Mouse (Mus musculus) liver, embryonic 13.5 days (tissue): Measurements from ENCODE around the gene Myocos. TPM values are rescaled to one million over a fixed set of nuclear protein-coding genes. Genes with fewer than 3 reads are reported as not detected.
A peak's percentile ranks its signal among the peaks of the same experiment; 100 is the strongest.

Experiments
- ATAC-seq: fragments of 200-750 bp; cut with Nextera tagmentation; 2 replicates; pipeline ENCODE4 v1.8.0; 2017; ENCODE audit warnings: low read depth, mild to moderate bottlenecking, moderate number of reproducible peaks, moderate library complexity
- DNase-seq: peaks from one replicate; pipeline ENCODE4 v3.0.0; 2022
- H3K27ac ChIP-seq: fragments of 300-500 bp; sonication (generic); 2 replicates; pipeline ENCODE4 v1.5.1; 2015; ENCODE audit warnings: moderate library complexity, mild to moderate bottlenecking, inconsistent platforms
- H3K27me3 ChIP-seq: fragments of 300-500 bp; sonication (generic); 2 replicates; pipeline ENCODE4 v1.6.1; 2015; ENCODE audit warnings: mild to moderate bottlenecking, inconsistent platforms
- H3K36me3 ChIP-seq: fragments of 300-500 bp; sonication (generic); 2 replicates; pipeline ENCODE4 v1.6.1; 2015; ENCODE audit warnings: mild to moderate bottlenecking, inconsistent platforms
- H3K4me1 ChIP-seq: fragments of 300-500 bp; sonication (generic); replicated peaks from 2 replicates; pipeline ENCODE4 v1.6.1; 2015; ENCODE audit warnings: inconsistent platforms
- H3K4me2 ChIP-seq: fragments of 300-500 bp; sonication (generic); 2 replicates; pipeline ENCODE4 v1.6.1; 2015; ENCODE audit warnings: inconsistent platforms, mild to moderate bottlenecking, moderate library complexity
- H3K4me3 ChIP-seq: fragments of 300-500 bp; sonication (generic); replicated peaks from 2 replicates; pipeline ENCODE4 v1.5.1; 2015; ENCODE audit warnings: mild to moderate bottlenecking, inconsistent platforms
- H3K9ac ChIP-seq: fragments of 300-500 bp; sonication (generic); 2 replicates; pipeline ENCODE4 v1.6.1; 2015; ENCODE audit warnings: mild to moderate bottlenecking, inconsistent platforms
- H3K9me3 ChIP-seq: fragments of 300-500 bp; sonication (generic); replicated peaks from 2 replicates; pipeline ENCODE4 v1.6.1; 2016; ENCODE audit warnings: inconsistent platforms
- WGBS: fragments of 180-500 bp; shearing (Covaris S2); methylation state at CpG from one replicate; pipeline ENCODE4 v1.1.7; 2015; ENCODE audit not compliant: insufficient replicate concordance; 5-methylcytosine and 5-hydroxymethylcytosine counted together
- polyA plus RNA-seq: library from polyadenylated mRNA; unstranded; fragments of >200 nt; fragmentation: Nextera tagmentation; extraction: Ambion mirVana; gene quantifications from 2 replicates; pipeline ENCODE4 v1.2.1, GENCODE M21; 2015

Myocos gene
- polyA plus RNA-seq, result not detected in 2 replicates

- Histone ChIP-seq H3K4me2 (no peak within 1 kb of the TSS), H3K36me3 (no peaks in the 10 kb centered on the region), H3K9ac (no peak within 1 kb of the TSS), H3K27me3 (no peaks in the 10 kb centered on the region), H3K27ac (no peak within 1 kb of the TSS), H3K4me3 (no peak within 1 kb of the TSS), H3K9me3 (no peaks in the 10 kb centered on the region), H3K4me1 (peaks cover 7% of the 10 kb centered on the region; the same call in 1 of the 2 replicates)
- no peak for ATAC-seq
- 74% methylated on average over 7 of the region's 7 CpGs for WGBS
- DNase-seq, result no peak
Measured at GRCm38 (mm10) chr1:162658119-162658518, at the start of gene Myocos. TSS of gene Myocos (minus strand) at chr1:162658219.

- DNase-seq, result no peak
- ATAC-seq, result no peak
- no peak overlapping the region for H3K4me2 ChIP-seq
- no peaks in the 10 kb centered on the region for H3K9me3 ChIP-seq
- H3K4me1 ChIP-seq, result no peaks in the 10 kb centered on the region
- WGBS, result 73% methylated on average over 8 of the region's 8 CpGs
- no peak overlapping the region for H3K9ac ChIP-seq
- H3K36me3 ChIP-seq, result peaks cover 76% of the 10 kb centered on the region
- H3K27me3 ChIP-seq, result no peaks in the 10 kb centered on the region
- H3K4me3 ChIP-seq, result no peak overlapping the region
- H3K27ac ChIP-seq, result no peak overlapping the region
Measured at GRCm38 (mm10) chr1:162700389-162701066, 42.5 kb upstream of the Myocos start.

GRCm38 (mm10) chr1:162697866-162698265 lies 39.8 kb upstream of the Myocos start:
- Histone ChIP-seq H3K27me3 (no peaks in the 10 kb centered on the region), H3K9me3 (no peaks in the 10 kb centered on the region), H3K9ac (no peak overlapping the region), H3K4me2 (no peak overlapping the region), H3K4me3 (no peak overlapping the region), H3K27ac (no peak overlapping the region), H3K4me1 (no peaks in the 10 kb centered on the region), H3K36me3 (peaks cover 77% of the 10 kb centered on the region)
- WGBS, result 94% methylated on average over 6 of the region's 6 CpGs
- ATAC-seq (no peak), DNase-seq (no peak)

- no peak overlapping the region for H3K27ac ChIP-seq
- H3K36me3 ChIP-seq, result peaks cover 86% of the 10 kb centered on the region
- no peak overlapping the region for H3K9ac ChIP-seq
- H3K9me3 ChIP-seq, result no peaks in the 10 kb centered on the region
- ATAC-seq, result no peak
- H3K4me3 ChIP-seq, result no peak overlapping the region
- no peak for DNase-seq
- no peak overlapping the region for H3K4me2 ChIP-seq
- no peaks in the 10 kb centered on the region for H3K27me3 ChIP-seq
- no peaks in the 10 kb centered on the region for H3K4me1 ChIP-seq
- 88% methylated on average over 2 of the region's 2 CpGs for WGBS
Measured at GRCm38 (mm10) chr1:162693721-162694120, 35.7 kb upstream of the Myocos start.

- Histone ChIP-seq H3K4me2 (peak overlapping the region; percentile 65), H3K27ac (no peak overlapping the region), H3K9me3 (no peaks in the 10 kb centered on the region), H3K4me1 (peaks cover 6% of the 10 kb centered on the region), H3K27me3 (no peaks in the 10 kb centered on the region), H3K36me3 (peaks cover 16% of the 10 kb centered on the region), H3K4me3 (peak overlapping the region; percentile 40), H3K9ac (peak overlapping the region; percentile 47; the same call in 1 of the 2 replicates)
- DNase-seq (no peak), ATAC-seq (peak; percentile 80)
- 4% methylated on average over 11 of the region's 11 CpGs for WGBS
Measured at GRCm38 (mm10) chr1:162665486-162666174, 7.6 kb upstream of the Myocos start.

GRCm38 (mm10) chr1:162664826-162665475 lies 6.9 kb upstream of the Myocos start:
- Histone ChIP-seq H3K27ac (no peak overlapping the region), H3K36me3 (peaks cover 9% of the 10 kb centered on the region), H3K4me1 (peaks cover 12% of the 10 kb centered on the region), H3K9ac (no peak overlapping the region), H3K4me2 (no peak overlapping the region), H3K4me3 (peak overlapping the region; percentile 40; the same call in 1 of the 2 replicates), H3K27me3 (no peaks in the 10 kb centered on the region), H3K9me3 (no peaks in the 10 kb centered on the region)
- ATAC-seq (peak; percentile 94), DNase-seq (peak; percentile 56)
- WGBS, result 9% methylated on average over 10 of the region's 10 CpGs

GRCm38 (mm10) chr1:162660276-162660860 lies 2.3 kb upstream of the Myocos start:
- H3K27me3 ChIP-seq, result no peaks in the 10 kb centered on the region
- DNase-seq (no peak), ATAC-seq (no peak)
- H3K4me1 ChIP-seq, result peaks cover 7% of the 10 kb centered on the region; the same call in 1 of the 2 replicates
- no peaks in the 10 kb centered on the region for H3K36me3 ChIP-seq
- H3K4me3 ChIP-seq, result no peak overlapping the region
- no peak overlapping the region for H3K4me2 ChIP-seq
- H3K9me3 ChIP-seq, result no peaks in the 10 kb centered on the region
- H3K27ac ChIP-seq, result no peak overlapping the region
- WGBS, result 55% methylated on average over 11 of the region's 11 CpGs
- no peak overlapping the region for H3K9ac ChIP-seq

GRCm38 (mm10) chr1:162648416-162648815 lies 9.6 kb downstream of the Myocos start:
- H3K4me2 ChIP-seq, result no peak overlapping the region
- H3K4me3 ChIP-seq, result no peak overlapping the region
- DNase-seq (no peak), ATAC-seq (no peak)
- H3K4me1 ChIP-seq, result no peaks in the 10 kb centered on the region
- no peaks in the 10 kb centered on the region for H3K9me3 ChIP-seq
- 78% methylated on average over 14 of the region's 14 CpGs for WGBS
- no peak overlapping the region for H3K27ac ChIP-seq
- no peaks in the 10 kb centered on the region for H3K36me3 ChIP-seq
- no peak overlapping the region for H3K9ac ChIP-seq
- H3K27me3 ChIP-seq, result no peaks in the 10 kb centered on the region

- 58% methylated on average over 10 of the region's 10 CpGs for WGBS
- H3K27me3 ChIP-seq, result no peaks in the 10 kb centered on the region
- H3K36me3 ChIP-seq, result no peaks in the 10 kb centered on the region
- no peaks in the 10 kb centered on the region for H3K9me3 ChIP-seq
- no peak overlapping the region for H3K4me3 ChIP-seq
- H3K4me1 ChIP-seq, result no peaks in the 10 kb centered on the region
- H3K4me2 ChIP-seq, result no peak overlapping the region
- H3K9ac ChIP-seq, result no peak overlapping the region
- H3K27ac ChIP-seq, result no peak overlapping the region
- DNase-seq (no peak), ATAC-seq (no peak)
Measured at GRCm38 (mm10) chr1:162646083-162646686, 11.8 kb downstream of the Myocos start.

- Histone ChIP-seq H3K9me3 (no peaks in the 10 kb centered on the region), H3K36me3 (no peaks in the 10 kb centered on the region), H3K27me3 (no peaks in the 10 kb centered on the region), H3K4me3 (no peak overlapping the region), H3K4me2 (no peak overlapping the region), H3K27ac (no peak overlapping the region), H3K4me1 (no peaks in the 10 kb centered on the region), H3K9ac (no peak overlapping the region)
- DNase-seq (no peak), ATAC-seq (no peak)
- WGBS, result 33% methylated on average over 4 of the region's 4 CpGs
Measured at GRCm38 (mm10) chr1:162643752-162644151, 14.3 kb downstream of the Myocos start.

GRCm38 (mm10) chr1:162642591-162642990 lies 15.4 kb downstream of the Myocos start:
- no peaks in the 10 kb centered on the region for H3K27me3 ChIP-seq
- no peak for DNase-seq
- no peak overlapping the region for H3K4me3 ChIP-seq
- H3K9ac ChIP-seq, result no peak overlapping the region
- H3K36me3 ChIP-seq, result no peaks in the 10 kb centered on the region
- 63% methylated on average over 3 of the region's 3 CpGs for WGBS
- no peak overlapping the region for H3K4me2 ChIP-seq
- H3K27ac ChIP-seq, result no peak overlapping the region
- no peaks in the 10 kb centered on the region for H3K9me3 ChIP-seq
- no peaks in the 10 kb centered on the region for H3K4me1 ChIP-seq
- ATAC-seq, result no peak
